Mouse (Mus musculus) thymus, adult 2 months (tissue): ENCODE measurements around the gene Zfp385b.

Experiments used
- CTCF ChIP-seq: fragments of 200-500 bp; IDR thresholded peaks from 2 replicates; pipeline ENCODE4 v1.5.1; 2012; ENCODE audit warnings: mild to moderate bottlenecking, control low read depth, low read length, moderate library complexity, borderline replicate concordance; ENCODE audit not compliant: control insufficient read depth, poor library complexity, insufficient read depth; ENCODE audit errors: extremely low read depth
- POLR2A ChIP-seq: fragments of 200-500 bp; IDR thresholded peaks from 2 replicates; pipeline ENCODE4 v1.6.1; 2012; ENCODE audit warnings: mild to moderate bottlenecking, low read length, control low read depth, moderate library complexity; ENCODE audit not compliant: control insufficient read depth, poor library complexity, insufficient read depth; ENCODE audit errors: extremely low read depth

DNA sequence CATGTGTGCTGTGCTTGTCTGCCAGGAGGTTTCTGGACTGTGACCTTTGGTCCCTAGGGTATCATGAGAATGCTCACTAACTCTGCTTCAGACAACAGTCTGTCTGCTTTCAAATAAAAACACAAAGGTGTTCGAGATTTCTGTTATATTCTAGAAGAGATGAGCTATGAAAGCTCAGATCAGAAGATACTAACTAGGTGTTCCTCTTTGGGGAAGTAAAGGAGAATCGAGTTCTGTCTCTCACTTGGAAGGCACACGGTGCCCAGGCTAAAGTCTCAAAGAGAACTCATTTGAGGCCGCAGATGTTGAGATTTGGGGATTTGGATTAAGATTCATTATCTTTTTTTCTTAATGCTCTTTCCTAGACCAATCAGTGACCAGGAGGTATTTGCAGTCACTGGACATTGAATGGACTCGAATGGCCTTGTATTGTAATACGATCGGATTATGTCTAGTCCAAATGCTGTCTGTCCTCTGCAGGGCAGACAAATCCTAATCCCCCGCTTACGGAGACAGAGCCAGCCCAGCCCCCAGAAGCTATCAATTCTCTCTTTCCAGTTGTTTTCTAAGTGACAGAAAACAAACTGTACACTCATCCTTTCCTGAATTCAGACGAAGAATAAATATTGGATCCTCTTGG lies 42.3 kb downstream of the Zfp385b start:
- no peak for TF ChIP-seq POLR2A
- TF ChIP-seq CTCF = no peak
